Mouse (Mus musculus): ENCODE results near the gene Hdlbp.
"Not testable (repeated sequence)": the region's sequence is repeated elsewhere in the genome, so short reads cannot be mapped to it uniquely, and the experiment has no call there.

Gene Hdlbp

DNA sequence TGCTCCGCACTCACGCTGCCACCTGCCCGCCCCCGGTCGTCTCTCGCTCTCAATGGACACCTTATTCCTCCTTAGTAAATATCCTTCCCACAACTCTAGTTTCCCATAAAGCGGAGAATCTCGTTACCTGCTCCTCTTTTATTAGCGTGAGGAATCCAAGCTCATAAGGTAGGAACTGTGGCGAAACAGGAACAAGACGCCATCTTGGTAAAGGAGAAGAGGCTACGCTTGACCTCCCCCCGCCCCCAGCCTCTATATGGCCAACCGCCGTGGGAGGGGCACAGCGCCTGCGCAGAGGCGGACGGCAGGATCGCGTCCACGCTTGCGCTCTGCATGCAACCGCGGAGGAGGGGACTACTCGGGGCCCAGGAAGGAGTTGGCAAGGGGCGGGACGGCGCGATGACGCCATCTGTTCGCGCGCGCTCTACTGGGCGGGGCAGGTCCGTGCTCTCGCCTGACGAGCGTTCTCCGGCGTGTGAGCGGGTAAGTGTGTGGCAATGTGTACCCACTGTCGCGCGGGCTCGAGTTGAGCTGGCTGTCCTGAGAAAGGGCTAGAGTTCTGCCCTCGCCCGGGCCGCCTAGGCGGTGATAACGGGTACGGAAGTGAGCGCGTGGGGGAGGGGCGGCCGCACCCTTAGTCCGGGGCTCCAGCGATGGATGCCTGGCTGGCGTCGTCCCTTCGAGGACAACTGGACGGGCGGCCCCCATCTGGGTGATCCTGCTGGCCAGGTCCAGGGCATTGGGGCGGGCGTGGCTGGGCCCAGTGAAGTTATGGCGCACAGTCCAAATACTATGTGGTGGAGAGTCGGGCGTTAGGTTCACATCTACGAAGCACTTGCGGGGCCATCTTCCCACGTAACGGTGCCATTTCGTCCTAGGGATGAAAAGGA lies at the start of gene Hdlbp:
TSS of gene Hdlbp (minus strand) at position 230 of the 890 bp plus-strand sequence.
- peak; percentile 99 for DNase-seq

DNA sequence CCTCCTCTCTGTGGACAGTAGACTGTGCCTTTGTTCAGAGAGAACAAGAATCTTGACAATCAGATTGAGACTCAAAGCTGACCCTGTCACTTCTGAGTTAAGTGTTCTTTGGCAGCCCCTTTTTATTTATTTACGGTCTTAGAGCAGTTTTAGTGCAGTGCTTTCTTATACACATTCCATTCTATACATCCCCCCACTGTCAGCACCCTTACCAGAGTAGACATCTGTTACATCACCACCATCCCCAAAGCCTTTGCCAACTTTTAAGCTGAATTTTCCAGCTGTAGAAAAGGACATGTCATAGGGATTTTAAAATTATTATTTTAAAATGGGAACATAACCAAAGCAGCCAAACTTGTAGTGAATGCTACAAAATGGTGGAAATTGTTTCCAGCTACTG lies 43.7 kb upstream of the Hdlbp start:
- no peak for DNase-seq

DNA sequence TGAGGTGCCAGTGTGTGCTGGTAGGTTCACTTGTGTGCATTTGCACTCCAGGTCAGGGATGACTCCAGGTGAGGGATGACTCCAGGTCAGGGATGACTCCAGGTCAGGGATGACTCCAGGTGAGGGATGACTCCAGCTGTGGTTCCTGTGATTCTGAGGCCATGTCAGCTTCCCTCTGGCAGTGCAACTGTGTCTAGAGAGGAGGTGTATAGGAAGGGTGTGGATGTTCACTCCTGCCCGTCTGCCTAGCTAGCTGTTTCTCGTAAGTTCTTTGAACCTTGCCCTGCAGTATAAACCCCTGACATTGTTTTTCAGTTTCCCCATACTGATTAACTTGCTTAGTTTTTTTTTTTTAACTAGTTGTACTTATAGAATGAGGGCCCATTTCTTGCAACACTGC lies 42.9 kb upstream of the Hdlbp start:
- no peak for DNase-seq

DNA sequence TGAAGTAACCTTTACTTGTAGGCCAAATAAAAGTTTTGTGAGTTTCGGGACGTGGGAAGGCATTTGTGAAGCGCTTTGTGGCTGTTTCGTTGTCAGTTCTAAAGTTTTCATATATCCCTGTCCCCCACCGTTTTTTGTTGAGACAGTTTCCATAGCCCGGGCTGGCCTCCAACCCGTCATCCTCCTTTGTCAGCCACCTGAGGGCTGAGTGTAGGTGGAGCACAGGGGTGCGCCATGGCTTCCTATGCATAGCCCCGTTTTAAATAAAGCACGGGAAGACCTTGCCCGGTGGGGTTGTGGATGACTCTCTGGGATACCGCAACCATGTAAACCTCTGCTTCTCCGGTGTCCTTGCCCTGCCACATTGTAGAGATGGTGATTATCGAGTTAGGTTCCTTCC lies 34.6 kb upstream of the Hdlbp start:
- no peak for DNase-seq

DNA sequence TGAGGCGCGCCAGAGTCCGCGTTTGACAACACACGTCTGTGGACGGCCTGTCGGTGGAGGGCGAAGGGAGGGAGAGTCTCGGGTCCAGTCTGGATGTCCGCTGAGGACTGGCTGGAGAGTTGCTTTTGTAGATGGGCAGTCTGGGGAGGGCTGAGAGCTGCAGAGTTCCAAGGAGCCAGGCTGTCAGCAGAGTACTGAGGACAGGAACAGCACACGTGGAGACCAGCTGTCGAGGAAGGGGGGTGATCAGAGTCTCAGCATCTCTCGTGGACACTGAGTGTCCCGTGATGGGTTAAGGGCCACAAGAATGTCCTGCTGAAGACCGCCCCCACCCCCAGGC lies 33.7 kb upstream of the Hdlbp start:
- DNase-seq = no peak

DNA sequence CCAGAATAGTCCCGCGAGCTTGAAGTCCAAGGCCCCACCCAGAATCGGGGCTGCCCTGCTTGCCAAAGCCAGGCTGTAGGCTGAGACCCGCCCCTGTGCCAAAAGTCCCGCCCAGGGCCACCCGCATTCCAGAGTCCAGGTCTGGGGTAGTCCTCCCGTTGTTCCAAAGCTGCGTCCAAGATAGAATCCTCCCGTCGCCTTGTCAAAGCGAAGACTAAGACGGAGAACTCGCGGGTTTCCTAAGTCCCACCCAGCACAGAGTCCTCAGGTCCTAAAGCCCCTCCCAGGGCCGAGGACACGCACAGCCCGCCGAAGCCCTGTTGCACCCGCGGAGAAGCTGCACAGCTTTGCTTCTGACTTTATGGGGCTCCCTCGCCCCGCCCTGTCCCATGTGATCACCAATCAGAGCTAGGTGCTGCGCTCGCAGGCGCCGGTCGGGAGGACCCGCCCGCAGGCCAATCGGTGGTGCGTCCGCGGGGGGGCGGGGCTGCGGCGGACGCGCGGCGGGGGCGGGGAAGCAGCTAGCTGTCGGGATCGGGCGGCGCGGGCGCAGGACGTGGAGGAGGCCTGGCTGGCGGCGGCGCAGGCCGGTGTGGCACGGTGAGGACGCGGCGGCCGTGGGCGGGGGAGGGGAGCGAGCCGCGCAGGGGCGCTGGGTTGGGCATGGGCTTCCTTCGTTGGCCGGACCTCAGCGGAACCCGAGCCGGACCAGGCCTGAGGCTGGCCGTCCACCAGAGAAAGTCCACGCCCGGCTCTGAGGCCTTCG lies 33.2 kb upstream of the Hdlbp start, which contains the start of gene Farp2:
TSS of gene Farp2 (plus strand) at position 495 of the 766 bp plus-strand sequence.
- peak; percentile 97 for DNase-seq

DNA sequence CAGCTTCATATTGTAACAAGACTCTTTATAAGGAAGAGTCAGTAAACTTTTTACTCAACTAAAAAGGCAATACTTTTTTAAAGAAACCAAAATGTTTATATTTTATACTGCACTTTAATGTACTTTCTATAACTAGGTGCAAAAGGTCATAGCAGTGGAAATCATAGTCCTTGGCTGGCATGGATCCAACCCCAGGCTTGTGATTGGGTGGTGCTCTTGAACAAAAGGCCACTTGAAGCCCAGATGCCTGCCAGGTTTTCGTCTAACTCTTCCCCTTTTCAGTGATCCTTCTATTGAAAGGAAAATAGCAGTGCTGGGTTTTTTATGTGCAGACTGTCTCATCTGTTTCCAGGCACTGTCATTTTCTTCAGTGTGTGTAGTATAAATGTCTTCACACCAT lies 30.0 kb upstream of the Hdlbp start:
- not testable (repeated sequence) for DNase-seq

DNA sequence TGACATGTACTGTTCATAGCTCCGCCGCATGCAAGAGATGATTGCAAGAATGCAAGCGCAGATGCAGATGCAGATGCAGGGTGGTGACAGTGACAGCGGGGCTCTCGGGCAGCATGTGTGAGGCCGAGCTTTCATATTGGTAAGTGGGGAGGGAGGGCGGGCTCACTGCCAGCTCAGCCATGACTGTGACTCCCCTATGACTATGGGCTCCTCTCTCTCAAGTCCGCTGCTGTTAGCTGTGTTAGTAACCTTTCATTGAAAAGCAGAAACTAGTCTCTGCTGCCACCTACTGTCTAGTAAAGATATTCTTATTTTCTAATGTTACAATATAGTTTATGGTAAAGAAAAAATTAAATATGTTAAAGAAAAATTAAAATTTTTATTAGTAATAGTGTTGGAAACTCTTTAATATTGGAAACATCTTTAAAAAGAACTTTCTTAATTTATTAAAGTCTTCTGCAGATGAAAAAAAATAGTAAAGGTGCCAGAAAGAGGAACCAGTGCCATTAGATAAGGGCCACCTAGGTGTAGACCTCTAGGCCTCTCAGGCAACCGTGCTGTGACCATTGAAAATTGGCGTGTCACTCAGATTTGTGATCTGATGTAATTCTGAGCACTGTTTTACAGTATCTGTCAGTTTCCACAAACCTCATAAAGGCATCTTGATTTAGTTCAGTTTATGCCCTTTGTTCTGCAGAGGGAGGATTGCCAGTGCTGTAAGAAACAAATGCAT lies 28.5 kb upstream of the Hdlbp start:
- peak; percentile 5 for DNase-seq

DNA sequence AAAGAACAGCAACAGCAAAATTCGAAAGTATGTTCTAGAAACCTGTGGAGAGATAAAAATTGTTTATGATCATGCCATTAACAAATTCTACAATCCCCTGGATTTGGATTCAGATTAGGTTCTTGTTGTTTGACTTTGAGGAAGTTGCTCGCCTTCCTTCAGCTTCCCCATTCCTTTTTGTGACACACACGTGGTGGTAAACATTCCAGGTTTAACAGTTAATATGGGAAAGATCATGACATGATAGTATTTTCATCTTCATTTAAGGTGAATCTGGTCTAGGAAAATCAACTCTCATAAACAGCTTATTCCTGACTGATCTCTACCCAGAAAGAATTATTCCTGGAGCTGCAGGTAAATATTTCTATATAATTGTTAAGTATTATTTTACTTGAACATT lies 16.7 kb upstream of the Hdlbp start:
- no peak for DNase-seq

DNA sequence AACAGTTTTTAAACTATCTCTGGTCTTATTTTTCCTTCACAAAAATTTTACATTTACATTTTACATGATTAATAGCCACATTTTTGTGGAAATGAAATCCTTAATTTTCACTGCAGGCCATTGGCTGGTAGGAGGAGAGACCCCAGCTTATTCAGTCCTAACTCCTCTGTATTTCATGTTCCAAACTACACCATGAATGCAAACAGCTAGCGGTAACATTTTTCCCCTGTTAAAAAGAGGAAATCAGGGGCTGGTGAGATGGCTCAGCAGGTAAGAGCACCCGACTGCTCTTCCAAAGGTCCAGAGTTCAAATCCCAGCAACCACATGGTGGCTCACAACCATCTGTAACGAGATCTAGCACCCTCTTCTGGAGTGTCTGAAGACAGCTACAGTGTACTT lies 7.7 kb upstream of the Hdlbp start:
- not testable (repeated sequence) for DNase-seq

DNA sequence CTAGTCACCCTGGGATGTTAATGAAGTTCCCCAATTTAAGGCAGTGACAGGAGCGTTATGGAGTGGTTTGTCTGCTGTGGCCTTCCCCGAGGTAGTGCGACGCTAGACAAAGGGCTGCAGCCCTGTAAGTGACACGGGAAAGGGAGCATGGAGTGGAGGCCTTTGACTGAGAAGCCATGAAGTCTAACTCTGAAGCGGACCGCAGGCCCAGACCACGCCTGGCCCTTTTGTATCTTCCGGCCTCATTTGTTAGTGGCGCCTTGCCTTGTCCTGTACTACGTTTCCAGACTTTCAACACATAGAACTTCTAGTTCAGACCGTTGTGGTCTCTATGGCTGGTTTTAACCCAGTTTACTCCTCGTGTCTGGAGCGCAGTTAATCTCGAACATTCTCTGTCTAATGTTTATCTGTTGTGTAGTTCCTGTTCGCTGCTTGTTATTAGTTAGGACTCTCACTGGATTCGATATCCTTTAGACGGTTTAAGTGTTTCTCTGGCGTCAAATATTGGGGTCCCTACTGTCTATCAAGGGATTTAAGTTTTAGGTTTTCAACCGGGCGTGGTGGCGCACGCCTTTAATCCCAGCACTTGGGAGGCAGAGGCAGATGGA lies 965 bp upstream of the Hdlbp start:
- peak; percentile 43 for DNase-seq

DNA sequence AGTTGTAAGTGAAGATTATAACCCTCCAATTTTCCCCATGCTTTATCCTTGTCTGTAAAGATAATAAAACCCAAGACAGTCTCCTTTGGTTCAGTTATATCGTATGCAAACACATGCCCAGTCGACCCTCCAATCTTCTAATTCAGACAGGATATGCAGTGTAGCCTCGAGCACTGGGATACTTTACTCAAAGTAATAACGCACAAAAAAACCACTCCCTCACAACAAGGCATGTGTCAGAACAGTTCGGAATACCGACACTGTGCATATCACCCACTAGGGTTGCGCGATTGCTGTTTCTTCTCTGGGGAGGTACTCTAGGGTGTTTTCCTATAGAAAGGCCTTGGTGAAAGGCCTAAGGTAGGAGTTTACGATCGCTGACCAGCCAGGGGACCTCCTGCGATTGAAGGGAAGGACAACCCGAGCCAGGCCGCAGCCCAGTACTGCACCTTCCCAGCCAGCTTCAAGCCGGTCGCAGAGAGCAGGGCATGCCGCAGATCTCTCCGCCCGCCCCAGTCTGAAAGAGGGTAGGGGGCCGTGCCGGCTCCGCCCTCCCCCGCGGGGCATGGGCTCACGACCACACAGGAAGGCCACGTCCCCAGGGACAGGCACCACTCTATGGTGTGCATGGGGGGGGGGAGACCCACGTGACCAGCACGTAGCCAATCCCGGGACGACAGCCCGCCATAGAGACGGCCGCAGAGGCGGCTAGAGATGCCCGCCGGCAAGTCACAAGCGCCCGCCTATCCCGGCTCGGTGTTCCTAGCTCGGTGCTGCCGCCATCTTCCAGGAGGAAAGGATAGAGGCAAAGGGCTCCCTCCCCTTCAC lies 643 bp downstream of the Hdlbp start:
- peak; percentile 98 for DNase-seq

DNA sequence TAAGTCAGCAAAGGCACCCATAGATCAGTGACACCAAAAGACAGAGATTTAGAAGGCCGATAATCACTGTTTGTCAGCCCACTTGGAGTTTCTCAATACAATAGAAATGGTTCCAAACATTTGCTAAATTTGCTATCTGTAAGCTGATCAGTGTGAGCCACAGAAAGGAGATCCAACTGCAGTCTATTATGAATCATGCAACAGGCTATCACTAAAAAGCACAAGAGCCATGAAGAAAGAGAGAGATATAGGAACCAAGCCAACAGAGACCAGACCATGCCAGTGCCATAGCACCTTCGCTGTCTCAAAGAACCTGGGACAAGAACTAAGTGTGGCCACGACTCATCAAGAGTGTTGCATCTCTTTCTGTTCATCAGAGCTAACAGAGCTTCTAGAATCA lies 2.9 kb downstream of the Hdlbp start:
- DNase-seq = no peak

DNA sequence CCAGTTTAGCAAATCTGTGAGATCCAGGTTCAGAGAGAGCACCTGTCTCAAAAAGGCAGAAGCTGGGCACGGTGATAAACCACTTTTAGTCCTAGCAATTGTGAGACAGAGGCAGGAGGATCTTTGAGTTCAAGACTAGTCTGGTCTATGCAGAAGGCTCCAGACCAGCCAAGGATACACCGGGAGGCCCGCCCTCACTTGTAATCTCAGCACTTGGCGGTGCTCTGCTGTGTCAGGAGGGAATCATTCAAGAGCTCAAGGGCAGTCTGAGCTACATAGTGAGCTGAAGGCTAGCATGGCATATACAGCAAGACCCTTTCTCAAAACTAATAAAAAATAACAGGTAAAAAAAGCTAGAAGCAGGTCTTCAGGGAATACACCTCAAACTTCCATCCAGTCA lies 10.0 kb downstream of the Hdlbp start:
- DNase-seq = no peak

DNA sequence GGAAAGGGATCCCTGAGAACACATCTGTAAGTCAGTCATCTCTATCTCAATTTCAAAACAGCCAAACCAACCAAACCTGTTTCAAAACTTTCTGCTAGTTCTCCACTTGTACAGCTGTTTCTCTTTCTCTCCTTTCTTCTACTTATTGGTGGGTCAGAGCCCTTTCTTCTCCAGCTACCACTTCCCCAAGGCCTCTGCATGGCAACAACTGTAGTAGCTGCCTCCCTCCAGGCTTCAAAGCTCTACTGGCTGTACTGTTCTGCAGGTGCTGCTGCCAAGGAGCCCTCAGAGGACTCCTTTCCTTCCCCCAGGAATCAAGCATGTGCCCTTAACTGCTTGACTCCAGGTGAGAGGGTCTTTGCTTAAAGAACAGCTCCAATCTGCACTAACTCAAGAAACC lies 12.9 kb downstream of the Hdlbp start:
- no peak for DNase-seq

DNA sequence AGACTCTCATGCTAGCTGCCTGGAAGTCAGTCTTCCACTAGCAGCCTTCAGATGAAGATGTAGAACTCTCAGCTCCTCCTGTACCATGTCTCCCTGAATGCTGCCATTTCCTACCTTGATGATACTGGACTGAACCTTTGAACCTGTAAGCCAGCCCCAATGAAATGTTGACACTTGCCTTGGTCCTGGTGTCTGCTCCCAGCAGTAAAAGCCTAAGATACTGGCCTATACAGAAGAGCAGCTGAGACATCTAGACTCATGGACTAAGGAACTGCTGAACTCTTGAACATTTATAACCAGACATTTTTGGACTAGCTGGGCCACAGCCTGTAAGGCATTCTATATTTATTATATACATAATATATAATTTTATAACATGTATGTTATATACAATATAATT lies 13.5 kb downstream of the Hdlbp start:
- no peak for DNase-seq

DNA sequence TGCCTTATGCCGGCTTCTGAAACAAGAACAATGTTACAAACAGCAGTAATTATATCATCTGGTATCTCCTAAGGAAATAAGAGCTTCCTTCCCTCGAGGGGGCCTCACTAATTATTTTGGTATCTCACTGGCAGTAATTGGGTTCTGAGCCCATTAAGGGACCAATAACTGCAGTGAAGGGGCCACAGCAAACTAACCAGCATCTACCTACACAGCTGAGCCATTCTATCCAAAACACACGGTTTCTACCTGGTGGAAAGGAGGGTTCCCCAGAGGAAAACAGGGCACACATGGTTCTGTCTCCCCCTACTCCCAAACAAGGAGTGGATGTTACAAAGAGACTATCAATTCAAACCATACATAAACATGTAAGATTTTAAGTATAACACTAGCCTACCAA lies 19.5 kb downstream of the Hdlbp start:
- DNase-seq = no peak

DNA sequence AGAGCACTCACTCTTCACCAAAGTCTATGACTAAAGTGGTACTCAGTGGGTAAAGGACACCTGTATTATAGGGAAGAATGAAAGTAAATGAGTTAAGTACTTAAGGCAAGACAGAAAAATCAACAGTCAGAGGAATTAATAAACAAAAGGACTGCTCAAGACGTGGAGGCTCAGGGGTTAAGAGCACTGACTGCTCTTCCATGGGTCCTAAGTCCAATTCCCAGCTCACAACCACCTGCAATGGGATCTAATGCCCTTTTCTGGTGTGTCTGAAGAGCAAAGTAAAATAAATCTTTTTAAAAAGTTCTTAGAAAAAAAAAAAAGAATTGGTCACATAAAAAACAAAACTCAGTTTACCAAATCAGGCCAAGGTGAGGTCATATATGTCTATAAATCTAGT lies 20.3 kb downstream of the Hdlbp start:
- no peak for DNase-seq

DNA sequence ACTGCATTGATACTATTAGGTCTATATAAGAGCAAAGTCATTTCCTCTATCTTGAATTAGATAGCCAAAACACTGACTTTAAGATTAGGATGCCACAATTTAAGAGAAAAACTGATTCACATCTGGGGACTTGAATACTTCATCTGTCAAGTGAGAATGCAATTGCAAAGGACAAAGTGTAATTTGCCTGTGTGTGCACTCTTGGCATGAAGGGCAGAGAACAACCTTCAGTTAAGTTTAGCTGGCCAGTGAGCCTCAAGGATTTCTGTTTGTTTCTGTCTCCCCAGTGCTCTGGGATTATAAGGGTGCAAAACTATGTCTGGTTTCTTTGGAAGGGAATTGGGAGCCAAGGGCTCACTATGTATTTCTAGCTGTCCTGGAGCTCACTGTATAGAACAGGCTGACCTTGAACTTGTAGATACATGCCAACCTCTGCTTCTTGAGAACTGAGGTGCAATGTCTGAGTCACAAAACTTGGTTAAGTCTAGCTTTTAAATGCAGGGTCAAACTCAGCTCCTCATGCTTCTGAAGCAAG lies 24.8 kb downstream of the Hdlbp start:
- no peak for DNase-seq

DNA sequence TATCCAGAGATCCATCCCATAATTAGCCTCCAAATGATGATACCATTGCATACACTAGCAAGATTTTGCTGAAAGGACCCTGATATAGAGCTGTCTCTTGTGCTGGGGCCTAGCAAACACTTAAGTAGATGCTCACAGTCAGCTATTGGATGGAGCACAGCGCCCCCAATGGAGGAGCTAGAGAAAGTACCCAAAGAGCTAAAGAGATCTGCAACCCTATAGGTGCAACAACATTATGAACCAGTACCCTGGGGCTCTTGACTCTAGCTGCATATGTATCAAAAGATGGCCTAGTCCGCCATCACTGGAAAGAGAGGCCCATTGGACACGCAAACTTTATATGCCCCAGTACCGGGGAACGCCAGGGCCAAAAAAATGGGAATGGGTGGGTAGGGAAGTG lies 28.5 kb downstream of the Hdlbp start:
- DNase-seq = not testable (repeated sequence)

DNA sequence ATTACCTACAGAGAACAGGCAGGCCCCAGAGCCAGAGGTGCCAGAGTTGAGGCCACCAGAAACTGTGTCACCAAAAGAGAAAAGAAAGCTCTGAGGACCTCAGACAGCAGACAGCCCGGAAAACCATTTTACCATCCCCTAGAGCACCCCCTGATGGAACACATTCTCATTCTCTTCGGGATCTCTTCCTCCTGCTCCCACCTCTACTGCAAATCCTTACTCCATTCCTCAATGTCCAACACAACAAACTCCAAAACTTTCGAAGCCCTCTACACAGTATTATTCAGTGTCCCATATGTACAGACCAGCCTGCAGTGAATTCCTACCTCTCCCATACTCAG lies 32.8 kb downstream of the Hdlbp start:
- DNase-seq = no peak

Data from liver (tissue).